Mouse (Mus musculus): ENCODE measurements around the gene Ube2t. TPM values are rescaled to one million over a fixed set of nuclear protein-coding genes. Genes with fewer than 3 reads are reported as not detected.

The Ube2t gene
- 32.6 and 36.4 TPM in 2 replicates for polyA plus RNA-seq (2014; fragmentation: Nextera tagmentation; extraction: Ambion mirVana)

DNA sequence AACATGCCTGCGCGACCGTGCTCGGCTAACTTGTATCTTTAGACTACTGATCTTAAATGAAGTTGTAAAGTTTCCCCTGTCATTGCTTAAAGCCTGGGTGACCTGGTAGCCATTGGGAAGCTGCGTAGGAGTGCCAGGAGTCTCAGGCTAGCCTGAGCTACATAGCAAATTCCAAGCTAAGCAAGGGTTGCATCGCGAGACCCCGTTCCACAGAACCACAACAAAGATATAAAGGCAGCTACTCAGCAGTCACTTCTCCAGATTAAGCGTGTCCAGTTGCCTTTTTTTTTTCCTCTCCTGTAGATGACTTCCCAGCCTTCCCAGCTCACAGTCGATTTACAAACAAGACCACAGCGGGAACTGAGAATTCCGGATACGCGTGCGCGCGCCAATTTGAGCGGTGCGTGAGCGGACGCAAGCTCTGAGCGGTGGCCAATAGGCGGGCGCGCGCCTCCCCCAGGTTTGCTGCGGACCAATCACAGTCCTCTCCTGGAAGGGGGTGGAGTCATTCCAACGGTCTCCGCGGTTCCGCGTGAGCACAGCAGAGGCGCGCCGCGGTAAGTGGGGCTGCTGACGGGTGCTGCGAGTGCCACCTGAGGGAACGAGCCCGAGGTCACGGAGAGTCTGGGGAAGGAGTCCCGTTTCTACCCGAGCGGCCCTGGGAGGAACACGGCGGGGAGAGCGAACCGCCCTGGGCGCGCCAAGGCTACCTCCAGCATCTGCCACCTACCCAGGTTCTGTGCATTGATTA is at the start of gene Ube2t:
Ube2t (plus strand) TSS at position 513 of the 751 bp plus-strand sequence.
- peak within 1 kb of the TSS; percentile 51 for H3K27ac ChIP-seq (ENCODE audit: low read depth)
- 2% methylated on average over 50 of the region's 50 CpGs for WGBS
- H3K4me1 ChIP-seq (ENCODE audit: insufficient read depth): peaks cover 4% of the 10 kb centered on the region; the same call in 1 of the 2 replicates
- no peaks in the 10 kb centered on the region for H3K9me3 ChIP-seq (ENCODE audit: low read depth, low read length)
- peak within 1 kb of the TSS; percentile 64 for H3K9ac ChIP-seq
- no peaks in the 10 kb centered on the region for H3K27me3 ChIP-seq (ENCODE audit: insufficient read depth, low read length)
- H3K36me3 ChIP-seq (ENCODE audit: insufficient read depth): no peaks in the 10 kb centered on the region
- peak within 1 kb of the TSS; percentile 80 for H3K4me2 ChIP-seq
- TF ChIP-seq CTCF (IDR thresholded peaks at IDR 0.05; ENCODE audit: low read depth): no peak
- H3K4me3 ChIP-seq (ENCODE audit: low read depth, low read length): peak within 1 kb of the TSS; percentile 65
- peak; percentile 99 for DNase-seq
- peak; percentile 99 for ATAC-seq (ENCODE audit: insufficient read depth)

- no peak overlapping the region for H3K27ac ChIP-seq (ENCODE audit: low read depth)
- no peaks in the 10 kb centered on the region for H3K9me3 ChIP-seq (ENCODE audit: low read depth, low read length)
- no peaks in the 10 kb centered on the region for H3K36me3 ChIP-seq (ENCODE audit: insufficient read depth)
- no peak overlapping the region for H3K4me3 ChIP-seq (ENCODE audit: low read depth, low read length)
- H3K27me3 ChIP-seq (ENCODE audit: insufficient read depth, low read length): no peaks in the 10 kb centered on the region
- TF ChIP-seq CTCF (IDR thresholded peaks at IDR 0.05; ENCODE audit: low read depth): no peak
- H3K9ac ChIP-seq: no peak overlapping the region
- peaks cover 6% of the 10 kb centered on the region; the same call in 1 of the 2 replicates for H3K4me1 ChIP-seq (ENCODE audit: insufficient read depth)
- no peak for DNase-seq
- no peak overlapping the region for H3K4me2 ChIP-seq
- WGBS: 91% methylated on average over 4 of the region's 4 CpGs
- ATAC-seq (ENCODE audit: insufficient read depth): no peak
Measured at GRCm38 (mm10) chr1:134913535-134913934, 48.8 kb upstream of the Ube2t start.

GRCm38 (mm10) chr1:134915421-134915820 is 46.9 kb upstream of the Ube2t start:
- DNase-seq (no peak), ATAC-seq (ENCODE audit: insufficient read depth) (no peak)
- Histone ChIP-seq H3K4me3 (ENCODE audit: low read depth, low read length) (no peak overlapping the region), H3K9me3 (ENCODE audit: low read depth, low read length) (no peaks in the 10 kb centered on the region), H3K36me3 (ENCODE audit: insufficient read depth) (no peaks in the 10 kb centered on the region), H3K9ac (no peak overlapping the region), H3K27ac (ENCODE audit: low read depth) (no peak overlapping the region), H3K27me3 (ENCODE audit: insufficient read depth, low read length) (no peaks in the 10 kb centered on the region), H3K4me1 (ENCODE audit: insufficient read depth) (no peaks in the 10 kb centered on the region), H3K4me2 (no peak overlapping the region)
- no peak for TF ChIP-seq CTCF (IDR thresholded peaks at IDR 0.05; ENCODE audit: low read depth)
- 76% methylated on average over 4 of the region's 4 CpGs for WGBS

DNA sequence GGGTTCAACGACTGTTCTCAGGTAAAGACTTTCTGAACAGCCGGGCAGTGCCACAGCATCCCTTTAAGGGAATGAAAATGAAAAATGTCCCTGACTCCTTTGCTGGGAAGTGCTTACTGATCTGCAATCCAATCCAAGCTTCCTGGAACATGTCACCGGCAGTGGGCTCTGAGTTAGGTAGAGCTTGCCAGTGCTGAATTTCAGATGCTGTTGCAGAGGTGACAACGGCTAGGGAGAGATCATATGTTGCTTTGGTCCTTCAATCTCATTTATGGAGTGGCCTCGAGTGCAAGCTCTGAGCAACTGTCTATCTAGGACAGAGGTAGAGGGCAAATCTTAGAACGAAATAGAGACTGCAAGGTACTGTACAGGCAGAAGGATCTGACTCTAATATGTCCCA is 43.4 kb upstream of the Ube2t start:
- DNase-seq (no peak), ATAC-seq (ENCODE audit: insufficient read depth) (no peak)
- H3K27ac ChIP-seq (ENCODE audit: low read depth): no peak overlapping the region
- H3K4me2 ChIP-seq: no peak overlapping the region
- no peak overlapping the region for H3K4me3 ChIP-seq (ENCODE audit: low read depth, low read length)
- no peaks in the 10 kb centered on the region for H3K4me1 ChIP-seq (ENCODE audit: insufficient read depth)
- WGBS: 82% methylated on average over 6 of the region's 6 CpGs
- H3K36me3 ChIP-seq (ENCODE audit: insufficient read depth): no peaks in the 10 kb centered on the region
- H3K9me3 ChIP-seq (ENCODE audit: low read depth, low read length): no peaks in the 10 kb centered on the region
- no peaks in the 10 kb centered on the region for H3K27me3 ChIP-seq (ENCODE audit: insufficient read depth, low read length)
- H3K9ac ChIP-seq: no peak overlapping the region
- TF ChIP-seq CTCF (IDR thresholded peaks at IDR 0.05; ENCODE audit: low read depth): no peak

- H3K4me2 ChIP-seq: no peak overlapping the region
- no peak overlapping the region for H3K9ac ChIP-seq
- H3K9me3 ChIP-seq (ENCODE audit: low read depth, low read length): no peaks in the 10 kb centered on the region
- H3K4me3 ChIP-seq (ENCODE audit: low read depth, low read length): no peak overlapping the region
- TF ChIP-seq CTCF (IDR thresholded peaks at IDR 0.05; ENCODE audit: low read depth): no peak
- no peak overlapping the region for H3K27ac ChIP-seq (ENCODE audit: low read depth)
- H3K4me1 ChIP-seq (ENCODE audit: insufficient read depth): no peaks in the 10 kb centered on the region
- no peaks in the 10 kb centered on the region for H3K27me3 ChIP-seq (ENCODE audit: insufficient read depth, low read length)
- DNase-seq (no peak), ATAC-seq (ENCODE audit: insufficient read depth) (no peak)
- no peaks in the 10 kb centered on the region for H3K36me3 ChIP-seq (ENCODE audit: insufficient read depth)
- WGBS: 30% methylated on average over 7 of the region's 7 CpGs
Measured at GRCm38 (mm10) chr1:134932431-134932830, 29.9 kb upstream of the Ube2t start.

GRCm38 (mm10) chr1:134936335-134936734 is 26.0 kb upstream of the Ube2t start:
- Histone ChIP-seq H3K36me3 (ENCODE audit: insufficient read depth) (no peaks in the 10 kb centered on the region), H3K27ac (ENCODE audit: low read depth) (no peak overlapping the region)

GRCm38 (mm10) chr1:134938233-134938632 is 24.1 kb upstream of the Ube2t start:
- no peaks in the 10 kb centered on the region for H3K9me3 ChIP-seq (ENCODE audit: low read depth, low read length)
- no peak for TF ChIP-seq CTCF (IDR thresholded peaks at IDR 0.05; ENCODE audit: low read depth)
- H3K4me2 ChIP-seq: no peak overlapping the region
- no peaks in the 10 kb centered on the region for H3K4me1 ChIP-seq (ENCODE audit: insufficient read depth)
- H3K27me3 ChIP-seq (ENCODE audit: insufficient read depth, low read length): no peaks in the 10 kb centered on the region
- no peaks in the 10 kb centered on the region for H3K36me3 ChIP-seq (ENCODE audit: insufficient read depth)
- no peak overlapping the region for H3K27ac ChIP-seq (ENCODE audit: low read depth)
- ATAC-seq (ENCODE audit: insufficient read depth) (no peak), DNase-seq (no peak)
- WGBS: 86% methylated on average over 1 of the region's 1 CpGs
- H3K9ac ChIP-seq: no peak overlapping the region
- no peak overlapping the region for H3K4me3 ChIP-seq (ENCODE audit: low read depth, low read length)

More at GRCm38 (mm10) chr1:134936335-134936734, 26.0 kb upstream of the Ube2t start:
- DNase-seq (no peak), ATAC-seq (ENCODE audit: insufficient read depth) (no peak)
- Histone ChIP-seq H3K9me3 (ENCODE audit: low read depth, low read length) (no peaks in the 10 kb centered on the region), H3K4me1 (ENCODE audit: insufficient read depth) (no peaks in the 10 kb centered on the region), H3K27me3 (ENCODE audit: insufficient read depth, low read length) (no peaks in the 10 kb centered on the region), H3K4me2 (no peak overlapping the region), H3K4me3 (ENCODE audit: low read depth, low read length) (no peak overlapping the region), H3K9ac (no peak overlapping the region)
- 74% methylated on average over 6 of the region's 6 CpGs for WGBS
- no peak for TF ChIP-seq CTCF (IDR thresholded peaks at IDR 0.05; ENCODE audit: low read depth)
